Mouse (Mus musculus) midbrain, embryonic 12.5 days (tissue): ENCODE data around the gene Msn. TPM values are rescaled to one million over a fixed set of nuclear protein-coding genes. Genes with fewer than 3 reads are reported as not detected.

Experiments used
- ATAC-seq: fragments of 200-750 bp; cut with Nextera tagmentation; 2 replicates; pipeline ENCODE4 v1.8.0; 2017; ENCODE audit warnings: low read depth, moderate TSS enrichment, moderate library complexity; ENCODE audit not compliant: low FRiP score
- H3K27ac ChIP-seq: fragments of 300-500 bp; sonication (generic); replicated peaks from 2 replicates; pipeline ENCODE4 v1.5.1; 2016; ENCODE audit warnings: mild to moderate bottlenecking
- H3K27me3 ChIP-seq: fragments of 300-500 bp; sonication (generic); 2 replicates; pipeline ENCODE4 v1.6.1; 2016; ENCODE audit warnings: mild to moderate bottlenecking
- H3K36me3 ChIP-seq: fragments of 300-500 bp; sonication (generic); 2 replicates; pipeline ENCODE4 v1.6.1; 2016
- H3K4me1 ChIP-seq: fragments of 300-500 bp; sonication (generic); 2 replicates; pipeline ENCODE4 v1.6.1; 2016
- H3K4me2 ChIP-seq: fragments of 300-500 bp; sonication (generic); replicated peaks from 2 replicates; pipeline ENCODE4 v1.6.1; 2016; ENCODE audit warnings: mild to moderate bottlenecking, moderate library complexity
- H3K4me3 ChIP-seq: fragments of 300-500 bp; sonication (generic); 2 replicates; pipeline ENCODE4 v1.5.1; 2016; ENCODE audit warnings: mild to moderate bottlenecking
- H3K9ac ChIP-seq: fragments of 300-500 bp; sonication (generic); replicated peaks from 2 replicates; pipeline ENCODE4 v1.6.1; 2016; ENCODE audit warnings: mild to moderate bottlenecking, moderate library complexity
- H3K9me3 ChIP-seq: fragments of 300-500 bp; sonication (generic); 2 replicates; pipeline ENCODE4 v1.6.1; 2016; ENCODE audit warnings: mild to moderate bottlenecking
- WGBS: fragments of 180-500 bp; shearing (Covaris S2); methylation state at CpG from one replicate; pipeline ENCODE4 v1.1.7; 2016; 5-methylcytosine and 5-hydroxymethylcytosine counted together
- polyA plus RNA-seq: library from polyadenylated mRNA; unstranded; fragments of >200 nt; fragmentation: Nextera tagmentation; extraction: Ambion mirVana; gene quantifications from 2 replicates; pipeline ENCODE4 v1.2.1, GENCODE M21; 2016

Gene Msn
- 82.5 and 87.5 TPM in 2 replicates for polyA plus RNA-seq

DNA sequence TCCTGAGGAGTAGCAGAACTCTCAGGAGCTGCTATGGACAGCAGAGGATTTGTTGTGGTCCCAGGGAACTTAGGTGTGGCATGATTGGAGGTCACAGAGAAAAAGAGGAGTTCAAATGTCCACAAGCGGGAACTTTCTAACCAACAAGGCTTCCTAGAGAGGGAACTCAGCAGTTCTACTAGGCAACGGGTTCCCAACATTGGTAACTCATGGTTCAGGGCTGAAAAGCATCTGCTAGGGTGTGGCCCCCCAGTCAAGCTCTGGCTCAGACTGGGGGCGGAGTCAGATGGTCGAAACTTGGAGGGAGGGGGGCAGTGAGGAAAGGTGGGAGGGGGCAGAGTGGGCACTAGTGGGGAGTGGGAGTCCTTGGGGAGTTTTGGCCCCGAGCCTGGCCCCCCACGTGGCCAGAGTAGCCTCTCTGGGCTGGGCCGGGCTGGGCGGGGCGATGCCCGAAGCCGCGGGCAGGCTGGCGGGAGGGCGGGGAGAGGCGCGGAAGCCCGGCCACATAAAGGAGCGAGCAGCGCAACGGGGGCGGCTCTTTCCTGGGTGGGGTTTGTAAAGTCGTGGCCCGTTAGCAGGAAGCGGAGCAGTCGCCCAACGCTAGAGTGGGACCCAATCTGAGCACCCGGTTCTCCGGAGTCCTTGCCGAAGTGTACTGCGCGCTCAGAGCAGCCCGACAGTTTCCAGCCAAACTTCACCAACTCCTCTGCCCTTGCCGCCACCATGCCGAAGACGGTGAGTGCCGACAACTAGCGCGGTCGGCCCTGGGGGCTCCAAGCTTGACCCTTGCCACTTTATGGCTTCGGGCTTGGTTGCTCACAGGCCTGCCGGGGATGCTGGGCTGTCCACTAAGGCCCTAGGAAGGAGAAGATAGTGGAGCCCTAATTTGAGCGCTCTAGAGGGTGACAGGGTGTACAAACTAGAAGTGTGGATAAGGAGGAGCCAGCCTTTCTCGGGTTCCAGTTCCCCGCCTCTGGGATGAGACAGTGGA, at the start of gene Msn:
Gene Msn (plus strand): TSS at position 534 of the 991 bp plus-strand sequence.
- H3K4me2 ChIP-seq, result peak within 1 kb of the TSS; percentile 61

DNA sequence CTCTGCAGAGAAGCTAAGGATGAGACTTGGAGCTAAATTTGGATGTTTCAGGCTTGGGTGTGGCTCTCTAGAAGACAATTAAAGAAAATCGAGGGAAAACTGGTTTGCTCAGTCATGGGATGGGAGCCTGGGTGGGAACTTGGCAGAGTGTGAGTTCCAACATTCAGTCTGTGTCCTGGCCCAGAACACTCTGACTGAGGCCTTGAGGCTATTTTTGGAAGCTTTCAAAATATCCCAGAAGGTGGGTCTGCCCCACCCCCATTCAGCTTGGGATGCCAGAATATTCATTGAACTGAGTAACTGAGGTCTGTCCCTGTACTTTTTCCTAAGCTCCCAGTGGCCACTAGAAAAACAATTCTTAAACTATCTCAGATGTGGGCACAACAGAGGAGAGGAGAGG, 43.0 kb upstream of the Msn start:
- WGBS, result 59% methylated on average over 1 of the region's 1 CpGs
- Histone ChIP-seq H3K27me3 (no peaks in the 10 kb centered on the region; the same call in 1 of the 2 replicates), H3K4me3 (no peak overlapping the region), H3K36me3 (no peaks in the 10 kb centered on the region), H3K9me3 (no peaks in the 10 kb centered on the region), H3K9ac (no peak overlapping the region), H3K27ac (no peak overlapping the region), H3K4me1 (no peaks in the 10 kb centered on the region), H3K4me2 (no peak overlapping the region)
- no peak for ATAC-seq

More for the DNA sequence above, at the start of gene Msn:
- WGBS, result 20% methylated on average over 32 of the region's 44 CpGs
- Histone ChIP-seq H3K27ac (no peak within 1 kb of the TSS; the same call in 1 of the 2 replicates), H3K36me3 (no peaks in the 10 kb centered on the region), H3K9me3 (no peaks in the 10 kb centered on the region), H3K4me3 (peak within 1 kb of the TSS; percentile 52), H3K9ac (peak within 1 kb of the TSS; percentile 53), H3K27me3 (no peaks in the 10 kb centered on the region), H3K4me1 (no peaks in the 10 kb centered on the region)
- ATAC-seq, result peak; percentile 81

DNA sequence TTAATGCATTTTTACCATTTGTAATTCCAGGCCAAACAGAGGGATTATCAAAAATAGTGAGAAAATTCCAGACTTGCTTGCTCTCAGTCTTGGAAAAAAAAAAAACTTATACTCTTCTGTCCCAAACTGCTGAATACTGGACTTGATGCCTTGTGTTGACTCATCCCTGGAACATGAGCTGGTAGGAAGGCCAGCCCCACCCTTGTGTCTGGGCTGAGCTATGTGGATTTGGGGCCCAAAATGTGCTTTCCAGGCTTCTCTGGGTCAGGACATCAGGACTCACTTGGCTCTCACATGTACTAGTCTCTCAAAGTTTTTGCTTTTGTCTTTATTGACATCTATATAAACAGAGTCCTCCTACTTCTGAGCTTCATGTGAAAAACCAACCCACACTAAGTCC, 18.1 kb upstream of the Msn start:
- ATAC-seq, result no peak

DNA sequence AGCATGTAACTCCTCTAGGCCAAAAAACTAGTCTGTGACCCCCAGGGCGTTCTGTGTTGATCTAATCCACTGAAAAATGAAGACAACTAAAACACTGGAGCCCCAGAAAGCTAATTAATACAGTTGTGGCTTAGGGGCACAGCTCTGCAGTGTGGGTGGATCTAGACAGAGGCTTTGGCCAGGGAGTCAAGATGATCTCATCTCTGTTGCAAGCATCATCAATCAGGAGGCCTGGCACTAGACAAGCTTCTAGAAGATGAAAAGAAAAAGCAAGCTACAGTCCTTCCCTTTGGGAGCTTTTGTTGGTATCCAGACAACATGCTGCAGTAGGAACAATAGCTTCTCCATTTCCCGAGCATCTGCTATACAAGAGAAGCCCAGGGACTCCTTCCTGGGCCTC, 9.6 kb upstream of the Msn start:
- Histone ChIP-seq H3K9ac (no peak overlapping the region), H3K27ac (no peak overlapping the region), H3K9me3 (no peaks in the 10 kb centered on the region), H3K4me2 (no peak overlapping the region), H3K4me3 (no peak overlapping the region), H3K27me3 (no peaks in the 10 kb centered on the region), H3K4me1 (no peaks in the 10 kb centered on the region), H3K36me3 (no peaks in the 10 kb centered on the region)
- 32% methylated on average over 2 of the region's 2 CpGs for WGBS
- ATAC-seq, result no peak

More for the DNA sequence above, 18.1 kb upstream of the Msn start:
- Histone ChIP-seq H3K4me3 (no peak overlapping the region), H3K9me3 (no peaks in the 10 kb centered on the region), H3K4me1 (no peaks in the 10 kb centered on the region), H3K36me3 (no peaks in the 10 kb centered on the region), H3K27ac (no peak overlapping the region), H3K4me2 (no peak overlapping the region), H3K9ac (no peak overlapping the region), H3K27me3 (no peaks in the 10 kb centered on the region)

DNA sequence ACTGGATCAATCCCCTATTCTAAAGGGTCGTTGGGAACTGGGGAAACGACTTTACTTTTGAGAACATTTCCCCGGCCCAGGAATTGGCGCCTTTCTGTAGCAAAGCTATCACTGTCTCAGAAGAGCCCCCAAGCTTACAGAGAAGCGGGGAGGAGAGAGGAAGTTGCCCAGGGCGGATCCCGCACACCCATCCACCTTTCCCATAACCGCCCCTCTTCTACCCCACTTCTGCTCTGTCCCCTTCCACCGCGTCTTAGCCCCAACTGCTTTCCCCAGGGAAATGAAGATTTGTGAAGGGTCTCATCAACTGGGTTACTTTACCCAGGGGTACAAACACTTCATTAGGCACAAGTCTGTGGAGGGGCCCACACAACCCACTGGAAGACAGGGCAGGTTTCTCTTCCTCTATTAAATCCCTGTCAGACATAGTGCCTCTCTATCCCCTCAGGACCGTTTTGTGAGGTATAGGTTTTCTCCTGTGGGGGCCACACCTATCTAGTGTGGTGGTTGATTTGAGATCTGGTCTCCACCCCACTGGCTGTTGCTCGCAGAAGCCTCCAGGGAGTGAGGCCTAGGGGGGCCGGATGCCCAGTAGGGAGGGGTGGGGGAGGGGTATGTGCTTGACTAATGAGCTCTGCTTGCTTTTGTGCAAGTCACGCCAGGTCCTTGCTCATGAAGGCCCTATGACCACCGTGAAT, 820 bp downstream of the Msn start:
- Histone ChIP-seq H3K27me3 (no peaks in the 10 kb centered on the region), H3K9ac (peak overlapping the region; percentile 53; the same call in 1 of the 2 replicates), H3K9me3 (no peaks in the 10 kb centered on the region), H3K4me1 (no peaks in the 10 kb centered on the region), H3K36me3 (no peaks in the 10 kb centered on the region), H3K4me3 (peak overlapping the region; percentile 52), H3K27ac (no peak overlapping the region), H3K4me2 (peak overlapping the region; percentile 61)
- 22% methylated on average over 15 of the region's 15 CpGs for WGBS
- ATAC-seq, result peak; percentile 64

DNA sequence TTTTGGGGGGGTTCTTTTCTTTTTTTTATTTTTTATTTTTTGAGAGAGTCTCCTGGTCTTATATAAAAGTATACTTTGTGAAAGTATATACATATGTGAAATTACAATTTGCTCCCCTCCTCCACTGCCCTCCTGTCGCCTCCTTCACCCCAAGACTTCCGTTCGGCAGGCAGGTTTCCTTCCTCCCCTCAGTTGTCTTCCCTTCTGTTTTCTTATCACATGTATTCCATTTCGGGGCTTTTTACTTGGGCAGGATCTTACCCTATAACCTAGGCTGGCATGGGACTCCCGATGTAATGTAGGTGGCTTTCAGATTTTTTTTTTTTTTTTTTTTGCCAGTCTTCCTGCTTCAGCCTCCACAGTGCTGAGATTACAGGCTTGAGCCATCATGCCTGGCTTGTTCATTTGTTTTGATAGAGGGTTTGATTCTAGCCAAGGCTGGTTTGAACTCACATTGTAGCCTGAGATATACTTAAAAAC, 1.7 kb downstream of the Msn start:
- Histone ChIP-seq H3K36me3 (no peaks in the 10 kb centered on the region), H3K4me2 (peak overlapping the region; percentile 61), H3K4me3 (peak overlapping the region; percentile 52), H3K9me3 (no peaks in the 10 kb centered on the region), H3K27me3 (no peaks in the 10 kb centered on the region), H3K27ac (no peak overlapping the region), H3K4me1 (no peaks in the 10 kb centered on the region), H3K9ac (no peak overlapping the region)
- WGBS, result 53% methylated on average over 5 of the region's 5 CpGs
- ATAC-seq, result no peak

DNA sequence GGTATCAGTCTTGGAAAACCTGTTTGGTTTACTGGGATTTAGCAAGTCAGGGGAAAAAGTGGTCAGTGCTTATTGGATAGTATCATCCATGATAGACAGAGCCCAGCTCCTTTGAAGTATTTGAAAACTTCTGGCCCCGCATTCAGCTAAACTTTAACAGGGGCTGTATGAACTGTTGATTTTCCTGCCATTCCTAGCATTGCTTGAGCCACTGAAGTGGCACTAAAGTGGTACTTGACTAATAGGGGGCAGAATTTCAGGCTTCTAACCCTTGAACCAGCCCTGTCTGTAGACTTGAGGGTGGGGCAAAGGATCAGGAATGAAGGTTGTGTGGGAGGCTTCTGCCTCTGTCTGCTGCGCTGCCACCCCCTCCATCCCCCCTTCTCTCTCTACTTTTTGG, 3.2 kb downstream of the Msn start:
- 82% methylated on average over 2 of the region's 2 CpGs for WGBS
- Histone ChIP-seq H3K4me2 (no peak overlapping the region), H3K4me1 (no peaks in the 10 kb centered on the region), H3K27ac (no peak overlapping the region), H3K27me3 (no peaks in the 10 kb centered on the region), H3K4me3 (no peak overlapping the region), H3K9me3 (no peaks in the 10 kb centered on the region), H3K36me3 (no peaks in the 10 kb centered on the region), H3K9ac (no peak overlapping the region)
- ATAC-seq, result no peak

DNA sequence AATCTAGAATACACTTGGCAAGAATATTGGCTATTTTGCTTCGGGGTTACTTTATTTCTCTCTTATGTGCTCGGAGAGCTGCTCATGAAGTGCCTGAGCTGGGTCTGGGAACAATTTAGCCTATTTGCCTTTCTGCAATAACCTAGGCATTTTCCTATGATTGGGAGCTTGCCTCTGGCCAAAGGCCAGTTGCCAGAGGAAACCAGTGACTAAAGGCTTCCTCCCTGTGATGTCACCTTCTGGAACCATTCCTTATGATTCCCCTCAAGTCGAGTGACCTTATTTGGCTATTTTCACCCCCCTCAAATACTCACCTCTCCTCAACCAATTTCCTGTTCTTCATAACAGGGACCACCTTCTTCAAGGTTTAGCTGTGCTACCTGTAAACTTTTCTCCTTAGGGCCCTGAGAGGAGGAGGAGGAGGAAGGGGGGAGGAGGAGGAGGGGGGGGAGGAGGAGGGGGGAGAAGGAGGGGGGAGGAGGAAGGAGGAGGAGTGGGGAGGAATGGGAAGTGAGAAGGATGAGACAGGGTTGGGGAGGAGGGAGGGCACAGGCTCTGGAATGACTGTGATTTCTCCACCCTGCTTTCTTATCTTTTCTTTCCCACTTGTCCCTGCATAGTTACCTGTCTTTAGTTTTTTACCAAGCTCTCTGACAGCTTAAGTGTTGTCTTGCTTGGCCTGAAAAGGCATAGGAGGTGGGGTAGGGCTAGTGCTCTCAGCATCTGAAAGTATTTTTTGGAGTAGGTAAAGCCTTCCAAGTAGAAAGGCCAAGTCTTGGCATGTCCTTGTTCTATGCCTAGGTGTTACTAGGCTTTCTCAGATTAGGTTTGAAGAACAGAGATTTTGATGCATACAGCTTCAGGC, 11.8 kb downstream of the Msn start:
- Histone ChIP-seq H3K4me2 (no peak overlapping the region), H3K27me3 (no peaks in the 10 kb centered on the region), H3K36me3 (no peaks in the 10 kb centered on the region), H3K4me3 (no peak overlapping the region), H3K9ac (no peak overlapping the region), H3K27ac (no peak overlapping the region), H3K4me1 (no peaks in the 10 kb centered on the region), H3K9me3 (no peaks in the 10 kb centered on the region)
- WGBS, result 77% methylated on average over 3 of the region's 3 CpGs
- ATAC-seq, result no peak

DNA sequence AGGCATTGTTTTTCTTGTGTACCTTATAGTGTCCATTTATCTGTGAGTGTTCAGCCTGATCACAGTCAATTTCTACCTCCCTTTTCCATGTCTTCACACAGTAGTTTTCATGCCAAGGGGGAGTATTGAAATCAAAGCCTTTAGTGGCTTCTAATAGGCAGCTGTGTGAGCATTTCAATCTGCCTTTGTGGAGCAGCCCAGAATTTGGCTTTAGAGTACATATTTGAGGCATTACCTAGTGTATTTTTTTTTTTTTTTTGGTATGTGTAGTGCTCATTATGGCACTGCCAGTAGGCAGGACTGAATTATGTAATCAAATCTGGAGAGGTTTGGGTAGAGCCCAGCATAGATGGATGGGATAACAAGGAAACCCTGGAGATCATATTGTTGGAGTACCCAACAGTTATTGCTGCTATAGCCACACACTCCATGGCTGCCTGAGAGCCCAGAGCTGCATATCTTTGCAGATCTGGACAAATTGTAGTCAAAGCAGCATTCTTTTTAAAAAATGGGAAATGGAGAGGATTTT, 17.3 kb downstream of the Msn start:
- H3K36me3 ChIP-seq, result no peaks in the 10 kb centered on the region
- H3K27me3 ChIP-seq, result no peaks in the 10 kb centered on the region
- H3K9me3 ChIP-seq, result no peaks in the 10 kb centered on the region
- H3K4me2 ChIP-seq, result no peak overlapping the region
- no peak for ATAC-seq
- H3K4me1 ChIP-seq, result no peaks in the 10 kb centered on the region
- no peak overlapping the region for H3K9ac ChIP-seq
- H3K4me3 ChIP-seq, result no peak overlapping the region
- no peak overlapping the region for H3K27ac ChIP-seq

DNA sequence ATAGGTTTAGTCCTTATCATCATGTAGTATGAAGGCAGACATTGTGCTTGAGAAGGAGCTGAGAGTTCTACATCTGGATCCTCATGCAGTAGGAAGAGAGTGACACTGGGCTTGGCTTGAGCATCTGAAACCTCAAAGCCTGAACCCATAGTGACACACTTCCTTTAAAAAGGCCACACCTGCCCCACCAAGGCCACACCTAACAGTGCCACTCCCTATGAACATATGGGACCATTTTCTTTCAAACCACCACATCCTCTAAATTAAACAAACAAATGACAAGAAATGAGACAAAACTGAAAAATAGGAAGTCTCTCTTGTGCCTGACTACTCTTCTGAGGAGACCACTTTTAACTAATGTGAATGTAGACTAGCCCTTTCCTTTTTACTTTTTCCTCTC, 19.7 kb downstream of the Msn start:
- Histone ChIP-seq H3K4me2 (no peak overlapping the region), H3K27me3 (no peaks in the 10 kb centered on the region), H3K4me1 (no peaks in the 10 kb centered on the region), H3K36me3 (no peaks in the 10 kb centered on the region), H3K9ac (no peak overlapping the region), H3K27ac (no peak overlapping the region), H3K4me3 (no peak overlapping the region), H3K9me3 (no peaks in the 10 kb centered on the region)
- no peak for ATAC-seq

DNA sequence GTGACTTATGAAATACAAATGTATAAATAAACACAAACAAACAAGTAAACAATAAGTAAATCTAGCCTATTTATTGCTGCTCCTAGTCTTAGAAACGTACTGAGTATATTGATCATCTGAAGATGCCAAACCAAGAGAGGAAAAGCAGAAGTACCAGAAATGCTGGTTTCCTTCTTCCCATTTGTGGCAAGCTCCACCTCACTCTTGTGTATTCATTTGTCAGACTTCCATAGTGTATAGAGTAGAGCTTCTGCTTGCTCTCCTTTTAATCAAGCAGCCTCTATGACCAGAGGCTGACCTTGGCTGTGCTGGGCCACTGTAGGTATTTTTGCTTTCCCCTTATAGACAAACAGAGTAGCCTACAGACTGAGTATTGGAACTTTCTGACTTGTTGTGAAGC, 21.5 kb downstream of the Msn start:
- no peaks in the 10 kb centered on the region for H3K36me3 ChIP-seq
- no peak overlapping the region for H3K27ac ChIP-seq
- no peaks in the 10 kb centered on the region for H3K27me3 ChIP-seq
- H3K4me1 ChIP-seq, result no peaks in the 10 kb centered on the region
- H3K4me2 ChIP-seq, result no peak overlapping the region
- no peak for ATAC-seq
- H3K9ac ChIP-seq, result no peak overlapping the region
- 82% methylated on average over 1 of the region's 1 CpGs for WGBS
- H3K9me3 ChIP-seq, result no peaks in the 10 kb centered on the region
- H3K4me3 ChIP-seq, result no peak overlapping the region
